Mouse (Mus musculus) ES-E14 (cell line): ENCODE data around the gene Abhd2.

ENCODE experiments used
- CHD2 ChIP-seq: IDR thresholded peaks from 2 replicates; pipeline ENCODE4 v1.6.1; 2014; ENCODE audit warnings: mild to moderate bottlenecking, low read depth, low read length, inconsistent platforms
- MAFK ChIP-seq: IDR thresholded peaks from 2 replicates; pipeline ENCODE4 v1.6.1; 2014; ENCODE audit warnings: mild to moderate bottlenecking, low read depth, low read length, inconsistent platforms; ENCODE audit not compliant: insufficient read depth
- ZC3H11A ChIP-seq: IDR thresholded peaks from 2 replicates; pipeline ENCODE4 v1.6.1; 2012; ENCODE audit warnings: low read depth, mild to moderate bottlenecking, inconsistent platforms, low read length, borderline replicate concordance

- TF ChIP-seq CHD2 (no peak), MAFK (no peak), ZC3H11A (no peak)
These were observed 85.6 kb downstream of the Abhd2 start for GRCm38 (mm10) chr7:79358350-79359182.
